Mouse (Mus musculus): ENCODE measurements around the gene Adgra3.

The Adgra3 gene

GRCm38 (mm10) chr5:50058421-50059286 is at the start of gene Adgra3:
Adgra3 (minus strand) TSS chr5:50059006.
- DNase-seq = peak; percentile 91 to 95

GRCm38 (mm10) chr5:50083441-50083840 is 24.6 kb upstream of the Adgra3 start:
- no peak for DNase-seq

- DNase-seq = no peak
These were observed 15.4 kb upstream of the Adgra3 start for GRCm38 (mm10) chr5:50074245-50074644.

GRCm38 (mm10) chr5:50064236-50064635 is 5.4 kb upstream of the Adgra3 start:
- no peak for DNase-seq

- peak; percentile 64 to 67 for DNase-seq
These were observed 780 bp upstream of the Adgra3 start for GRCm38 (mm10) chr5:50059586-50059985.

- peak in 1 of 2 experiments; percentile 50 for DNase-seq
These were observed 990 bp downstream of the Adgra3 start for GRCm38 (mm10) chr5:50057612-50058420.

- DNase-seq = no peak
These were observed 6.3 kb downstream of the Adgra3 start for GRCm38 (mm10) chr5:50052456-50052855.

- no peak for DNase-seq
These were observed 8.0 kb downstream of the Adgra3 start for GRCm38 (mm10) chr5:50050668-50051425.

GRCm38 (mm10) chr5:50050037-50050436 is 8.8 kb downstream of the Adgra3 start:
- DNase-seq = no peak

GRCm38 (mm10) chr5:50049506-50049905 is 9.3 kb downstream of the Adgra3 start:
- DNase-seq = no peak

GRCm38 (mm10) chr5:50048960-50049359 is 9.8 kb downstream of the Adgra3 start:
- DNase-seq = no peak

- DNase-seq = no peak
These were observed 10.4 kb downstream of the Adgra3 start for GRCm38 (mm10) chr5:50048271-50048851.

- no peak for DNase-seq
These were observed 13.6 kb downstream of the Adgra3 start for GRCm38 (mm10) chr5:50045180-50045579.

- DNase-seq = no peak
These were observed 15.1 kb downstream of the Adgra3 start for GRCm38 (mm10) chr5:50043677-50044076.

GRCm38 (mm10) chr5:50042274-50042943 is 16.4 kb downstream of the Adgra3 start:
- no peak for DNase-seq

GRCm38 (mm10) chr5:50039521-50039920 is 19.3 kb downstream of the Adgra3 start:
- DNase-seq = no peak

GRCm38 (mm10) chr5:50037666-50038065 is 21.1 kb downstream of the Adgra3 start:
- DNase-seq = no peak

- DNase-seq = peak; percentile 51 to 70
These were observed 23.8 kb downstream of the Adgra3 start for GRCm38 (mm10) chr5:50034900-50035514.

GRCm38 (mm10) chr5:50034231-50034630 is 24.6 kb downstream of the Adgra3 start:
- peak; percentile 54 to 55 for DNase-seq

GRCm38 (mm10) chr5:50033660-50034059 is 25.1 kb downstream of the Adgra3 start:
- peak; percentile 38 to 54 for DNase-seq

GRCm38 (mm10) chr5:50032332-50032731 is 26.5 kb downstream of the Adgra3 start:
- no peak for DNase-seq

Data from kidney, postnatal 36 days (tissue).